Mouse (Mus musculus) heart, adult 8-10 months (tissue): ENCODE results near the gene Akt1. TPM values are rescaled to one million over a fixed set of nuclear protein-coding genes. Genes with fewer than 3 reads are reported as not detected.

Experiments
- DNase-seq: peaks from one replicate; pipeline ENCODE4 v3.0.0; 2022; ENCODE audit warnings: low spot score
- total RNA-seq, 4 experiments: library from RNA; stranded (reverse); gene quantifications; 2 replicates each; pipeline ENCODE4 v1.2.4; 2022

The Akt1 gene
- total RNA-seq, 4 experiments from 2014 or later, result 161 to 195 (median 179) TPM

- DNase-seq, result no peak
These were observed 13.9 kb downstream of the Akt1 start for GRCm38 (mm10) chr12:112660576-112661326.

DNA sequence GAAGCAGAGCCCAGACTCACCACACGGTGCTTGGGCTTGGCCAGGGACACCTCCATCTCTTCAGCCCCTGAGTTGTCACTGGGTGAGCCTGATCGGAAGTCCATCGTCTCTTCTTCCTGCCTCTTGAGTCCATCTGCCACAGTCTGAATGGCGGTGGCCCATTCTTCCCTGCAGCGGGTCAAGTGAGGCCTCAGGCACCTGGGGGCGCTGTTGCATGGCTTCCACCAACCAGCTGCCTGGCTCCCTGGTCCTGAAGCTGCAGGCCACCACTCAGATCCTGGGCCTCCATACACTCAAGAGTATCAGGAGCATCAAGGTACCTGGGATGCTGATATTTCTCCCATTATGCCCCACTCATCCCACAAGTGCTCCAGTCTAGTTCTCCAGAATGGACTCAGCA, 15.6 kb downstream of the Akt1 start:
- peak; percentile 46 for DNase-seq

DNA sequence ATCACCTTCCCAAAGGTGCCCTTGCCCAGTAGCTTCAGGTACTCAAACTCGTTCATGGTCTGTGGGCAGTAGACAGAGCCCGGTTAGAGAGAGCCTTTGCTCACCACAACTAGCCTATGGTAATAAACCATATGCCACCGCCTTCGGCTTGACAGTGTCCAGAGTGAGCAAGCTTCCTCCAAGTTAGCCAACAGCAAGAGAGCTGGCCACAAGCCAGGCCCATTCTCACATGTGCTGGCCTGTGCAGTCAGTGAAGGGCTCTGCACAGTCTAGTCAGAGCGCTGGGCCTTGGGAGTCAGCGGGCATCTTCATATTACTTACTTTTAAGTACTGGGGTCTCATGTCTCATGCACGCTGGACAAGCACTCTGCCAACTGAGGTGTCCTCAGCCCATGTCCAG, 16.1 kb downstream of the Akt1 start:
- no peak for DNase-seq

- DNase-seq, result no peak
These were observed 20.6 kb downstream of the Akt1 start for GRCm38 (mm10) chr12:112654076-112654475.

GRCm38 (mm10) chr12:112653157-112653824, 21.4 kb downstream of the Akt1 start:
- DNase-seq, result peak; percentile 87

DNA sequence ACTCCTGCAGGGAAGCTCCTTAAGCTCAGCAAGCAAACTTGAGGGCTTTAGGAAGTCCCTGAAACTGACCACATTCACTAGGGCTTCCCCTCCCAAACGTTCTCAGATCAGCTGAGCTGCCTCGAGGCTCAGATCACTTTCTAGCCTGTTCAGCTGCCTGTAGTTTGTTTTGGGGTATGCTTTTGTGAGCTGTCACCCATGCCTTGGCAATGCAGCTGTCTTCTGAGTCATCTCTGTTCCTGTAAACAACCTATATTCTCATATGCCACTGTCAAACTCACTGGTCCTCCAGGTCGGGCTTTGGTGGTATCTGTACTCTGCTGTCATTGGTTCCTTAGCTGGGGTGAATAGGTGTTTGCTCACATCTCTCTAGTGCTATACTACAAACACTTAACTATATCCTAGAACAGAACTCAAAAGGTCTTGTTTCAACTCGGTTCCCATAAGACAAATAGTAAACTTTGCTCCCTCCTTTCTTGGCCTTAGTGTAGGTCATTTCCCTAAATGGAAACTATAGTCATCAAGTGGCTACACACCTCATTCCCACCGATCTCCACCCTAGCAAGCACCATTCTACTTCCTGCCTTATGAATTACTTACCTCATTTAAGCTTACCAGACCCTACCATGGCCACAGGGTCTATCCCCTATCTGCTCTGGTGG, 22.8 kb downstream of the Akt1 start:
- no peak for DNase-seq

GRCm38 (mm10) chr12:112648081-112648480, 26.6 kb downstream of the Akt1 start:
- DNase-seq, result no peak

DNA sequence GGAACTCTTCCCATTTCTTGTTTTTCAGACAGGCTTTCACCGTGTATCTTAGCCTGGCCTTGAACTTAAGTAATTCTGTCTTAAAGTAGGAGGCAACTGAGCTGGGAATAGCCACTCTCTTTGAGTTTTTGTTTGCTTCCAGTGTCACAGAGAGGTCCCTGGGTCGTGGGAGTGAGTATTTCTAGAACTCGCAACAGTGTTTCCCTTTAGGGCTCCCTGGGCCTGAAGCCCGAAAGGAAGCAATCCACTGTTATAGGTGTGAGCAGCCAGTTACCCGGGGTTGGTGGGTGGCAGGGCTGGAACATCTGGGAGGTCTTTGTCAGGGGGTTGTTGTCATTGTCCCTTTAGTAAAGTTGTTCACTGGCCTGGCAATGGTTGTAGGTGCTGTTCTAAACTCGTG, 28.5 kb downstream of the Akt1 start:
- no peak for DNase-seq

GRCm38 (mm10) chr12:112644855-112645506, 29.7 kb downstream of the Akt1 start:
- no peak for DNase-seq

GRCm38 (mm10) chr12:112644180-112644854, 30.4 kb downstream of the Akt1 start, which contains the start of gene Siva1:
Gene Siva1, plus strand, starts transcription at chr12:112644679.
- DNase-seq, result peak; percentile 99

GRCm38 (mm10) chr12:112643126-112643525, 31.6 kb downstream of the Akt1 start:
- DNase-seq, result no peak

DNA sequence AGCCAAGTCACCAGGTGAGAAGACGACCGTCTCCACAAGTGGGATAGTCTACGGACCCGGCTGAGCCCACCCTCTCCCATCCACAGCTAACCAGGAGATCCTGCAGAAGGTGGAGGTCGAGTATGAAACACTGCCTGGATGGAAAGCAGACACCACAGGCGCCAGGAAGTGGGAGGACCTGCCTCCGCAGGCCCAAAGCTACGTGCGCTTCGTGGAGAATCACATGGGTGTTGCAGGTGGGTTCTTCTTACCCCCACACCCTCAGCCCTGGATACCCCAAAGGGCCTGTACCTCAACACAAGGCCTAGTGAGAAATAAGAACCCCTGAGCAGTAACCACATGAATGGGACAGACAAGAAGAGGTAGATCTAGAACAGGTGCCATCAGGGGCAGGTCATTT, 35.2 kb downstream of the Akt1 start:
- no peak for DNase-seq

DNA sequence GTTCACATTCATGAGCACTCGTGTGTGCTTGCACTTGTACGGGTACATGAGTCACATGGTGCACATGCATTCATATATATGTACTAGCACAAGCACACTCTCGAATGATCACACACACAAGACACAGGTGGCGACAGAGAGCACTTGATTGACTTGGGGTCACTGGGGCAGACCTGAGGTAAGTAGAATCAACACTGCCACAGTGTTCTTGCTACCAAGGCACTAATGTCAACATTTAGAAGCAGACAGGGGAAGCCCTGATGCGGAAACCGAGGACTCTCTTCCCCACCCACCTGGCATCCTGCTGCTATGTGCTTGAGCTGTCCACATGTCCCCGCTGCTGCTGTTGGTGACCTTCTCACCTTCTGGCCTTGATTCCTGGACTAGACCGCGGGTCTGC, 41.0 kb downstream of the Akt1 start:
- DNase-seq, result no peak

GRCm38 (mm10) chr12:112632907-112633306, 41.8 kb downstream of the Akt1 start:
- DNase-seq, result no peak

DNA sequence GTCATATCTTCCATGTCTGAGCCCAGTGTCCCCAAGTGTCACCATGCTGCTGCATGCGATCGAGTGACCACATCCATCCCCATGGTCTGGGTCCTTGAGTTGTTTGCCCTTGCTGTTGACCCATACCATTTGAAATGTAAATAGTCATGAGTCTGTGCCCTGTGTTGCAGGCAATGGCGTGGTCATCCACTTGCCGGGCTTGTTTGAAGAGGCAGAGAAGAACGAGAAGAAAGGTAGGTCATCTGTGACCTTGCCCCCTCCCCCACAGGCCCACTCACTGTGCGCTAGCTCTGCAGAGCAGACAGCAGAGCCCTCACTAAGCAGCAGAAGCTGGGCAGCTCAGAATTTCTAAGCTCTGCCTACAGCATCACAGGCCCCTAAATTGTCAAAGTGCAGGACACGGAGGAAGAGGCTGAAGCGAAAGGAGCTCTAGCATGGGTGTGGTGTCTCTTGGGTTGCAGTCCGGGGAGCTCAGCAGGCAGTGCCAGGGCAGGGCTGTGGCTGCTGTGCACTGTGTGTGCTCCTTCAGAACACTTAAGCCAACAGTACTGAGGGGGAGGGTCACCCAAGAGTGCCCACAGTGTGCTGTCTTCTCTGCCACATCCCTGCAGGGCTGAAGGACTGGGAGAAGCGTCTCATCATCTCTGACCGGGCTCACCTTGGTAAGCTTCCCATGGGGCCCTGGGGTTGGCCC, 42.5 kb downstream of the Akt1 start:
- no peak for DNase-seq

DNA sequence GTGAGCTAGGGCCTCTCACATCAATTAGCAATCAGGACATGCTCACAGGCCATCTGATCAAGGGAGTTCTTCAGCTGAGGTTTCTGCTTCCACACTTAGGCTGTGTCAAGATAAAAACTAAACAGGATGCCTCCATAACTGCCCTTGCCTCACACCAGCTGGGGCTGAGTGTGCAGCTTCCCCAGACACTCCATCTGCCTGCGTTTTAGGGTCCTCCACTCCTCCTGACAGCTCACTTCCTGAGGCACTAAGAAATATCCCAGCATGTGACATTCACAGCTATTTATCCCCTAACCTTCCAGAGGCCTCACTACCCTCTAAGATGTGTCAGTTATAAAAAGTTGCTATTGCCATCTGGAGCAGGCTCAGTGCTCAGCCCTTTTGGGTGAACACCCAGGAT, 43.2 kb downstream of the Akt1 start:
- DNase-seq, result no peak

- DNase-seq, result no peak
These were observed 43.9 kb downstream of the Akt1 start for GRCm38 (mm10) chr12:112630796-112631195.

DNA sequence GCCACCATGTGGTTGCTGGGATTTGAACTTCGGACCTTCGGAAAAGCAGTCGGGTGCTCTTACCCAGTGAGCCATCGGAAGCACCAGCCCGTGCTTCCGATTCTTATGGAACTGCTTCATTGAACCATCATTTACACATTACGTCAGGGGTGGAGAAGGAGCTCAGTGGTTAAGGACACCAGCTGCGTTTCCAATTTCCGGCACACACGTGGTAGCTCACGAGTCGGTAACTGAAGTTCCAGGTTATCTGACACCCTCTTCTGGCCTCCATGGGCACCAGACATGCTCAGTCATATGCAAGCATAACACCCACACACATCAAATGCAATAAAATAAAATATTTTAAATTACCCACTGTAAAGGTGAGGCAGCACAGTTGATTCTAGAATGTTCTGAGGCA, 44.7 kb downstream of the Akt1 start:
- DNase-seq, result no peak

DNA sequence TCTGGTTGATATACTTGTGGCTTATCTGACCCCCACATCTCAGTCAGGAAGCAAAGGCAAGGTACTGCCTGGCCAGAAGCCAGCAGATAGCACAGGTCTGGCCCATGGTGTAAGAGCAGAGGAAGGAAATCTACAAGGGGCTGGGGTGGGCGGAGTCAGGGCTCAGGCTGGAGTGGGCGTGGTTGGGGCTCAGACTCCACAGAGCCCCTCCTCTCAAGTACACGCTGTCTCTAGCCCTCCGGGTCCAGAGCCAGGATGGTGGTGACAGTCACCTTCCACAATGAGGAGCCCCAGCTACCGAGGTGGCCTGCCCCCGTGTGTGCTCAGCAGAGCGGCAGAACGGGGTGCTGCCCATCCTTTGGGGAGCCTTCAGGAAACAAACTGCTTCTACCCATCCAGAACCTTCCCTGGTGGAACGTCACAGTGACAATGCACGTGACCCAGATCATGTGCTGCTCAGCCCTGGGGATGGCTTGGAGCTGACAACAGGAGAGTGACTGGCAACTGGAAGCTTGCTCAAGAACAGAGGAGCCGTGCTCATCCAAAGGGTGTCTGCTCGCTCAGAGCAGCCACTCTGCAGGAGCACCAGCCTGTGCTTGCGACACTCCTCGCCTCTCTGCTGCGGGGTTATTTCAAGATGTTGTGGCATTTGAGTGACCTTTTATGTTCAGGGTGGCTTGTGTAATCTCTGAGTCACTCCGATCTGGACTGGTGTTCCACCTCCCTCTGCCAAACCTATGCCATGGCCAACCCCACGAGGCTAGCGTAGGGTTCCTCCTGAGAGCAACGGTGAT, 45.6 kb downstream of the Akt1 start:
- peak; percentile 67 for DNase-seq

DNA sequence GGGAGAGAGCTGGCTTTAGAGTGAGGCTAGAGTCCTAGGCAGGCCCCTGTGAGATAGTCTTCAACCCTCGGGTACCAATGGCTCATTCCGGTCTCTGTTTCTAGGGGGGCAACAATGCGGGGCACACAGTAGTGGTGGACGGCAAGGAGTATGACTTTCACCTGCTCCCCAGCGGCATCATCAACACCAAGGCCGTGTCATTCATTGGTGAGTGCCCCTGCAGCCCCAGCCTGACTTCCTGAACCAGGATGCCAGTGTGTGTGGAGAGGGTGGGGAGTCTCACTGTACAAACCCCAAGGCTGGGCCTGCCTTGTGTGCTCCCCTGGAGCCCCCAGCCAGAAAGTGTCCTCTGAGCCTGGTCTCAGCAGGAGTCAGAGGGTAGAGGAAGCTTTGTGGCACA, 46.5 kb downstream of the Akt1 start:
- no peak for DNase-seq
